Mouse (Mus musculus) forebrain, embryonic 15.5 days (tissue): ENCODE data around the gene Tmem242. TPM values are rescaled to one million over a fixed set of nuclear protein-coding genes. Genes with fewer than 3 reads are reported as not detected.

Source experiments
- ATAC-seq: fragments of 200-750 bp; cut with Nextera tagmentation; replicated peaks from 2 replicates; pipeline ENCODE4 v1.8.0; 2017; ENCODE audit warnings: mild to moderate bottlenecking, moderate TSS enrichment, moderate library complexity
- H3K27ac ChIP-seq: fragments of 300-500 bp; sonication (generic); replicated peaks from 2 replicates; pipeline ENCODE4 v1.5.1; 2015; ENCODE audit warnings: mild to moderate bottlenecking, inconsistent platforms
- H3K27me3 ChIP-seq: fragments of 300-500 bp; sonication (generic); 2 replicates; pipeline ENCODE4 v1.6.1; 2015; ENCODE audit warnings: inconsistent platforms
- H3K36me3 ChIP-seq: fragments of 300-500 bp; sonication (generic); 2 replicates; pipeline ENCODE4 v1.6.1; 2015; ENCODE audit warnings: mild to moderate bottlenecking, inconsistent platforms
- H3K4me1 ChIP-seq: fragments of 300-500 bp; sonication (generic); 2 replicates; pipeline ENCODE4 v1.6.1; 2015; ENCODE audit warnings: inconsistent platforms
- H3K4me2 ChIP-seq: fragments of 300-500 bp; sonication (generic); replicated peaks from 2 replicates; pipeline ENCODE4 v1.6.1; 2015; ENCODE audit warnings: mild to moderate bottlenecking, inconsistent platforms
- H3K4me3 ChIP-seq: fragments of 300-500 bp; sonication (generic); 2 replicates; pipeline ENCODE4 v1.5.1; 2015; ENCODE audit warnings: mild to moderate bottlenecking, inconsistent platforms
- H3K9ac ChIP-seq: fragments of 300-500 bp; sonication (generic); replicated peaks from 2 replicates; pipeline ENCODE4 v1.6.1; 2015; ENCODE audit warnings: mild to moderate bottlenecking, inconsistent platforms
- H3K9me3 ChIP-seq: fragments of 300-500 bp; sonication (generic); 2 replicates; pipeline ENCODE4 v1.6.1; 2016; ENCODE audit warnings: inconsistent platforms
- WGBS: fragments of 180-500 bp; shearing (Covaris S2); methylation state at CpG from one replicate; pipeline ENCODE4 v1.1.7; 2015; ENCODE audit warnings: mixed read lengths; 5-methylcytosine and 5-hydroxymethylcytosine counted together
- polyA plus RNA-seq: library from polyadenylated mRNA; unstranded; fragments of >200 nt; fragmentation: Nextera tagmentation; extraction: Ambion mirVana; gene quantifications from 2 replicates; pipeline ENCODE4 v1.2.1, GENCODE M21; 2015

Gene Tmem242
- polyA plus RNA-seq, 1 experiment from 2014 or later: 98.6 TPM

DNA sequence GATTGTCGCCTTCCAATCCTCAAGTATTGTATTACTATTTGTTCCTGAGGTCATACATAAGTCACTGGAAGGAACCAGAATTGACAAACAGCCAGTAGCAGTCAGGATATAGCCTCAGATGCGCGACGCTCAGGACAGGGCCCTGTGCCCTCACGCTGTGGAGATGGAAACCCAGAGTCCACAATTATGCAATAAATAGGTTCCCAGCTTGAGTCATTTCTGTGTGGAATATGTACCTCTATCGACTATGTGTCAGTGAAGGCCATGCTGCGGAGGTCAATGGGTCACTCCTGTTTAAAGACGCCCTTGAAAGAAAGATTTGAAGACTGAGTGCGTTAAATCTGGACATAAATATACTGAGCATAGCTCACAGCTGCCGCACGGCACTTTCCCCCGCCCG, 26.7 kb downstream of the Tmem242 start:
- H3K4me2 ChIP-seq: no peak overlapping the region
- no peak overlapping the region for H3K27ac ChIP-seq
- 94% methylated on average over 13 of the region's 13 CpGs for WGBS

GRCm38 (mm10) chr17:5412740-5413139, 27.3 kb downstream of the Tmem242 start:
- no peak for ATAC-seq
- H3K27ac ChIP-seq: no peak overlapping the region
- H3K27me3 ChIP-seq: no peaks in the 10 kb centered on the region
- WGBS: 94% methylated on average over 7 of the region's 7 CpGs
- no peaks in the 10 kb centered on the region for H3K4me1 ChIP-seq
- no peaks in the 10 kb centered on the region for H3K9me3 ChIP-seq
- H3K9ac ChIP-seq: no peak overlapping the region
- no peak overlapping the region for H3K4me3 ChIP-seq
- no peak overlapping the region for H3K4me2 ChIP-seq
- H3K36me3 ChIP-seq: peaks cover 3% of the 10 kb centered on the region; the same call in 1 of the 2 replicates

More for the DNA sequence above, 26.7 kb downstream of the Tmem242 start:
- Histone ChIP-seq H3K9me3 (no peaks in the 10 kb centered on the region), H3K36me3 (peaks cover 10% of the 10 kb centered on the region; the same call in 1 of the 2 replicates), H3K27me3 (no peaks in the 10 kb centered on the region), H3K9ac (no peak overlapping the region), H3K4me1 (no peaks in the 10 kb centered on the region), H3K4me3 (no peak overlapping the region)
- no peak for ATAC-seq

DNA sequence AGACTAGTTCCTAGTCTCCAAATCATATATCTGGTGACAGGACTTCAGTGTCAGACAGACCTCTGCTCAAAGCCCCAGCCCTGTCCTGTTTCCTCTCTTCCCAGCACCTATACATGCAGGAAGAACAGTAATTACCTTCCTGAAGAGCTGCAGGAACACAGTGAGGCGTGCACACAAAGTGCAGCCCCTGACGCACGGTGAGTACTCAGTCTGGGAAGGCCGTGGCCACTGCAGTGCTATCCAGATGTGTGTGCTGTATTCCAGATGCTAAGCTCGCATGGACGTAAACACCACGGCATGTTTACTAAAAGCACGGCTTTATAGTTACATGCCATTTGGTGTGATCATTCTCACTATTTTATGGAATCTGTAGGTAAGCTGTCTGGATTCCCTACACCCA, 27.8 kb downstream of the Tmem242 start:
- no peak overlapping the region for H3K27ac ChIP-seq
- no peak overlapping the region for H3K4me2 ChIP-seq
- no peak for ATAC-seq
- H3K36me3 ChIP-seq: peaks cover 3% of the 10 kb centered on the region; the same call in 1 of the 2 replicates
- no peaks in the 10 kb centered on the region for H3K9me3 ChIP-seq
- 95% methylated on average over 8 of the region's 8 CpGs for WGBS
- no peaks in the 10 kb centered on the region for H3K4me1 ChIP-seq
- no peaks in the 10 kb centered on the region for H3K27me3 ChIP-seq
- H3K4me3 ChIP-seq: no peak overlapping the region
- no peak overlapping the region for H3K9ac ChIP-seq

DNA sequence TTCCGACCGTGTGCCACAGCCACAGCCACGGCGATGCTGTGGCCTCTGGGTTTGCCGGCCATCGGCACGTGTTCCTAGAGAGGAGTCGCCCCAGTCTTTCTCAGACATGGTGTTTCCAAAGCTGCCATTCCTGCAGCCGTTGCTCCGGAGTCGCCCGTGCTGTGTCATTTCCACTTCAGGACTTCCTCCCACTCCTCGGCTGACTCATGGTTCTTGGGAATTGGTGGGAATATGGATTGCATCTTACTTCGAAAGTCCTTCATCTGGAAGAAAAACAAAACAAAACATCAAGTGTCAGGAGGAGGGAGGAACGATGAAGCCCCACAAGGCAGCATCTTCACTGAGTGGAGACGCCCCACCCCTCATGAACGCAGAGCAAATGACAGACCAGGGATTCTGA, 28.9 kb downstream of the Tmem242 start:
- WGBS: 95% methylated on average over 17 of the region's 17 CpGs
- no peaks in the 10 kb centered on the region for H3K27me3 ChIP-seq
- no peak overlapping the region for H3K9ac ChIP-seq
- H3K4me1 ChIP-seq: no peaks in the 10 kb centered on the region
- no peak overlapping the region for H3K4me3 ChIP-seq
- H3K9me3 ChIP-seq: no peaks in the 10 kb centered on the region
- peaks cover 3% of the 10 kb centered on the region; the same call in 1 of the 2 replicates for H3K36me3 ChIP-seq
- ATAC-seq: no peak
- no peak overlapping the region for H3K4me2 ChIP-seq
- H3K27ac ChIP-seq: no peak overlapping the region

GRCm38 (mm10) chr17:5410336-5410735, 29.7 kb downstream of the Tmem242 start:
- Histone ChIP-seq H3K27ac (no peak overlapping the region), H3K4me3 (no peak overlapping the region), H3K4me1 (no peaks in the 10 kb centered on the region), H3K4me2 (no peak overlapping the region), H3K9ac (no peak overlapping the region), H3K36me3 (peaks cover 3% of the 10 kb centered on the region; the same call in 1 of the 2 replicates), H3K9me3 (no peaks in the 10 kb centered on the region), H3K27me3 (peaks cover under 1% of the 10 kb centered on the region; the same call in 1 of the 2 replicates)
- ATAC-seq: no peak
- 87% methylated on average over 4 of the region's 4 CpGs for WGBS

- Histone ChIP-seq H3K4me1 (peaks cover 5% of the 10 kb centered on the region), H3K4me3 (no peak overlapping the region), H3K9me3 (no peaks in the 10 kb centered on the region), H3K27me3 (peaks cover 13% of the 10 kb centered on the region; the same call in 1 of the 2 replicates), H3K4me2 (no peak overlapping the region), H3K9ac (no peak overlapping the region), H3K27ac (0 out of 2 replicates have a peak overlapping the region, but pooled peaks have one; percentile 29), H3K36me3 (peaks cover 3% of the 10 kb centered on the region; the same call in 1 of the 2 replicates)
- ATAC-seq: no peak
- 64% methylated on average over 6 of the region's 6 CpGs for WGBS
Observed at GRCm38 (mm10) chr17:5407030-5407429, 33.0 kb downstream of the Tmem242 start.

GRCm38 (mm10) chr17:5406566-5406965, 33.5 kb downstream of the Tmem242 start:
- no peak for ATAC-seq
- Histone ChIP-seq H3K4me1 (peaks cover 5% of the 10 kb centered on the region), H3K4me2 (no peak overlapping the region), H3K36me3 (peaks cover 3% of the 10 kb centered on the region; the same call in 1 of the 2 replicates), H3K27me3 (peaks cover 13% of the 10 kb centered on the region; the same call in 1 of the 2 replicates), H3K9ac (no peak overlapping the region), H3K9me3 (no peaks in the 10 kb centered on the region), H3K4me3 (no peak overlapping the region), H3K27ac (0 out of 2 replicates have a peak overlapping the region, but pooled peaks have one; percentile 29)
- 42% methylated on average over 10 of the region's 10 CpGs for WGBS

- 84% methylated on average over 6 of the region's 6 CpGs for WGBS
- H3K9me3 ChIP-seq: no peaks in the 10 kb centered on the region
- H3K4me3 ChIP-seq: no peak overlapping the region
- no peaks in the 10 kb centered on the region for H3K36me3 ChIP-seq
- H3K4me2 ChIP-seq: no peak overlapping the region
- peaks cover 5% of the 10 kb centered on the region for H3K4me1 ChIP-seq
- ATAC-seq: no peak
- H3K27ac ChIP-seq: no peak overlapping the region
- H3K9ac ChIP-seq: no peak overlapping the region
- peaks cover 13% of the 10 kb centered on the region; the same call in 1 of the 2 replicates for H3K27me3 ChIP-seq
Observed at GRCm38 (mm10) chr17:5403885-5404284, 36.2 kb downstream of the Tmem242 start.

DNA sequence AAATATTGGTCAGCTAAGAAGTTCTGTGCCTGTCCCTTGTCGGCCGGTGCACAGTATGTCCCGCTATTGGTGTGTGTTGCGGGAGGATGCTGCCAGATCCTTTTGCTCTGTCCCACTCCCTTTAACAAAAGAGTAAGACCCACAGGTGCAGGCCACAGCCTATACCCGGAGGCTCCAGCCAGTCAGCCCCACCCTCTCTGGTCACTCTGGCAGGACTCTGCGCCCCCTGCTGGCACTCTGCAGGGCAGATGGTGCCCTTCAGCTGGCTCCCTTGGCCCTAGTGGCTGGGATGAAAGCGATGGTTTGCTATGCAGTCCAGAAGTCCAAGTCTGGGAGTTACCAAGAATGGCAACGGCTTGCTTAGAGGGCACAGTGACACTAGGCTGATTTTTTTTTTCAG, 37.4 kb downstream of the Tmem242 start:
- 24% methylated on average over 8 of the region's 8 CpGs for WGBS
- Histone ChIP-seq H3K27ac (no peak overlapping the region), H3K4me1 (peaks cover 7% of the 10 kb centered on the region), H3K4me2 (no peak overlapping the region), H3K4me3 (no peak overlapping the region), H3K36me3 (no peaks in the 10 kb centered on the region), H3K9ac (no peak overlapping the region), H3K27me3 (peaks cover 13% of the 10 kb centered on the region; the same call in 1 of the 2 replicates), H3K9me3 (no peaks in the 10 kb centered on the region)
- ATAC-seq: peak; percentile 58

DNA sequence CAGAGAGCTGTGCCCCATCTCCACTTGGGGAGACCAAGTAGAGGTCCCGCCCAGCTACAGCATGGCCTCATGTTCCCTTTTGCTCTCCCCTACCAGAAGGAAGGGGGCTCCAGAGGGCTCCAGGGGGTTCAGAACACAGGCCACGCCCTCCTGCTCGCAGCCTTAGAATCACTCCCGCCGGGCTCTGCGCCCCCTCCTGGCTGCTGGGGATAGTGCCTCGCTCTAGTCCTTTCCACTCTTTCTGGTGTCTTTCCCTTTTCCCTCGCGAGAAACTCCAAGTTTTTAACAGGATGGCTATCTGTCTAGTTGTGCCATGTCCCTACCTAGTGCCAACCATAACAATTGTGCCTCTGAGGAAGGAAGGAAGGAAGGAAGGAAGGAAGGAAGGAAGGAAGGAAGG, 38.0 kb downstream of the Tmem242 start:
- Histone ChIP-seq H3K9me3 (no peaks in the 10 kb centered on the region), H3K4me2 (0 out of 2 replicates have a peak overlapping the region, but pooled peaks have one; percentile 13), H3K4me1 (peaks cover 12% of the 10 kb centered on the region), H3K27ac (no peak overlapping the region), H3K27me3 (peaks cover 13% of the 10 kb centered on the region; the same call in 1 of the 2 replicates), H3K9ac (no peak overlapping the region), H3K36me3 (no peaks in the 10 kb centered on the region), H3K4me3 (no peak overlapping the region)
- ATAC-seq: peak; percentile 34; the same call in 1 of the 2 replicates
- 6% methylated on average over 9 of the region's 9 CpGs for WGBS

DNA sequence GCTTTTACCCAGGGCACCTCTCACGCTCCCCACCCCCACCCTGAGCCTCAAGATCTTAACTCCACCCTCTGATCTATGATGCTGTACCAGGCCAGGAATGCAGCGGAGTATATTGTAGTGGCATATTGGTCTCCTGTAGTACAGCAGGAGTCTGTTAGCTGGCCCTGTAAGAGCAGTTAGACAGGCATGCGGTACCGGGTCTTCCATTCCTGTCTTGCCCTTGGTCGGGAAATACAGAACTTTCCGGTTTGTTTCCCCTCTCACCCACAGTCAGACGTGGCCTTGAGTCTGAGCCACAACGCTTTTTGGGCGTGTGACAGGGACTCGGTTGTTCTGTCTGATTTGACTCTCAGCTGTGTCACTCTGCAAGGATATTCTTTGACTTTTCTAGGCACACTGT, 38.8 kb downstream of the Tmem242 start:
- no peak overlapping the region for H3K27ac ChIP-seq
- no peak overlapping the region for H3K4me3 ChIP-seq
- 93% methylated on average over 10 of the region's 10 CpGs for WGBS
- no peaks in the 10 kb centered on the region for H3K9me3 ChIP-seq
- H3K9ac ChIP-seq: no peak overlapping the region
- H3K4me1 ChIP-seq: peaks cover 12% of the 10 kb centered on the region
- no peaks in the 10 kb centered on the region for H3K36me3 ChIP-seq
- H3K27me3 ChIP-seq: peaks cover 13% of the 10 kb centered on the region; the same call in 1 of the 2 replicates
- ATAC-seq: no peak
- no peak overlapping the region for H3K4me2 ChIP-seq

- Histone ChIP-seq H3K9me3 (no peaks in the 10 kb centered on the region), H3K27me3 (peaks cover 13% of the 10 kb centered on the region; the same call in 1 of the 2 replicates), H3K27ac (no peak overlapping the region), H3K4me3 (no peak overlapping the region), H3K4me2 (no peak overlapping the region), H3K9ac (no peak overlapping the region), H3K36me3 (no peaks in the 10 kb centered on the region), H3K4me1 (peaks cover 12% of the 10 kb centered on the region)
- WGBS: 80% methylated on average over 14 of the region's 14 CpGs
- ATAC-seq: no peak
Observed at GRCm38 (mm10) chr17:5400435-5401090, 39.5 kb downstream of the Tmem242 start.
